Mouse (Mus musculus) CH12.LX (cell line): ENCODE results near the gene Ralb. TPM values are rescaled to one million over a fixed set of nuclear protein-coding genes. Genes with fewer than 3 reads are reported as not detected.

Experiments
- DNase-seq: peaks from one replicate; pipeline ENCODE4 v3.0.0-alpha.2; 2013; ENCODE audit errors: extremely low read depth
- H3K27ac ChIP-seq: 2 replicates; pipeline ENCODE4 v1.5.1; 2012; ENCODE audit warnings: low read depth, mild to moderate bottlenecking, control low read depth, moderate library complexity; ENCODE audit not compliant: insufficient read depth
- H3K27me3 ChIP-seq: replicated peaks from 2 replicates; pipeline ENCODE3; 2012; ENCODE audit warnings: inconsistent platforms
- H3K36me3 ChIP-seq, 2 experiments: replicated peaks in 1 of 2; 2 replicates each; pipeline versions ENCODE3 to v1.6.1; 2012; ENCODE audit warnings: inconsistent platforms in 1 of 2, low read length in 1 of 2, mild to moderate bottlenecking in 1 of 2, mixed read lengths in 1 of 2, moderate library complexity in 1 of 2; ENCODE audit not compliant: control insufficient read depth in 1 of 2, insufficient read depth in 1 of 2
- H3K4me1 ChIP-seq, 2 experiments: 2 replicates each; pipeline ENCODE4 v1.6.1; 2012; ENCODE audit warnings: inconsistent platforms in 1 of 2, moderate library complexity in 1 of 2; ENCODE audit not compliant: insufficient read depth in 2 of 2, control insufficient read depth in 1 of 2
- H3K4me2 ChIP-seq: 2 replicates; pipeline ENCODE4 v1.6.1; 2012; ENCODE audit warnings: low read depth, mild to moderate bottlenecking, control low read depth; ENCODE audit not compliant: poor library complexity, insufficient read depth, severe bottlenecking
- H3K4me3 ChIP-seq, 3 experiments: fragments of 150-350 bp in 1 of 3; sonication (generic) in 1 of 3; replicated peaks in 1 of 3; 2 replicates each; pipeline versions ENCODE3 to v1.5.1; 2011 to 2012; ENCODE audit warnings: low read depth in 2 of 3, low read length in 2 of 3, mild to moderate bottlenecking in 2 of 3, moderate library complexity in 2 of 3, control low read depth in 1 of 3, improper control_type of control experiment in 1 of 3, inconsistent platforms in 1 of 3, mixed read lengths in 1 of 3; ENCODE audit not compliant: poor library complexity in 1 of 3
- H3K79me2 ChIP-seq: replicated peaks from 2 replicates; pipeline ENCODE4 v1.6.1; 2012; ENCODE audit warnings: mild to moderate bottlenecking, moderate library complexity; ENCODE audit not compliant: control insufficient read depth, poor library complexity, insufficient read depth, severe bottlenecking; ENCODE audit errors: extremely low read depth
- H3K9ac ChIP-seq: 2 replicates; pipeline ENCODE4 v1.6.1; 2012; ENCODE audit warnings: low read depth, mild to moderate bottlenecking, control low read depth, moderate library complexity; ENCODE audit not compliant: insufficient read depth
- H3K9me3 ChIP-seq: replicated peaks from 2 replicates; pipeline ENCODE3; 2012; ENCODE audit warnings: low read length, inconsistent platforms, mixed read lengths
- CHD2 ChIP-seq: IDR thresholded peaks from 2 replicates; pipeline ENCODE4 v1.6.1; 2011; ENCODE audit warnings: low read length, improper control_type of control experiment
- ELF1 ChIP-seq: IDR thresholded peaks from 2 replicates; pipeline ENCODE4 v1.6.1; 2014; ENCODE audit warnings: low read depth, mild to moderate bottlenecking, inconsistent platforms, low read length, improper control_type of control experiment
- EP300 ChIP-seq: IDR thresholded peaks from 2 replicates; pipeline ENCODE4 v1.6.1; 2011; ENCODE audit warnings: low read length, improper control_type of control experiment
- GABPA ChIP-seq: IDR thresholded peaks from 2 replicates; pipeline ENCODE4 v1.6.1; 2012; ENCODE audit warnings: low read depth, low read length, improper control_type of control experiment, inconsistent platforms; ENCODE audit not compliant: insufficient replicate concordance
- HCFC1 ChIP-seq: IDR thresholded peaks from 2 replicates; pipeline ENCODE4 v1.6.1; 2012; ENCODE audit warnings: low read depth, mild to moderate bottlenecking, inconsistent platforms, low read length, improper control_type of control experiment
- IRF4 ChIP-seq: IDR thresholded peaks from 2 replicates; pipeline ENCODE4 v1.6.1; 2014; ENCODE audit warnings: low read depth, mild to moderate bottlenecking, inconsistent platforms, low read length, improper control_type of control experiment
- JUND ChIP-seq: conservative IDR thresholded peaks from 2 replicates; pipeline ENCODE4 v1.6.1; 2011; ENCODE audit warnings: low read depth, low read length, improper control_type of control experiment
- KAT2A ChIP-seq: IDR thresholded peaks from 2 replicates; pipeline ENCODE4 v1.6.1; 2012; ENCODE audit warnings: low read length, improper control_type of control experiment, inconsistent platforms; ENCODE audit not compliant: insufficient replicate concordance
- MAFK ChIP-seq: IDR thresholded peaks from 2 replicates; pipeline ENCODE4 v1.6.1; 2011; ENCODE audit warnings: low read length, improper control_type of control experiment; ENCODE audit not compliant: insufficient replicate concordance
- MYC ChIP-seq: IDR thresholded peaks from 2 replicates; pipeline ENCODE4 v1.6.1; 2011; ENCODE audit warnings: low read depth, mild to moderate bottlenecking, improper control_type of control experiment, low read length
- NELFE ChIP-seq: IDR thresholded peaks from 2 replicates; pipeline ENCODE4 v1.6.1; 2011; ENCODE audit warnings: low read depth, low read length, improper control_type of control experiment
- POLR2A ChIP-seq: IDR thresholded peaks from 2 replicates; pipeline ENCODE4 v1.6.1; 2011; ENCODE audit warnings: low read depth, mild to moderate bottlenecking, improper control_type of control experiment, low read length
- RAD21 ChIP-seq: IDR thresholded peaks from 2 replicates; pipeline ENCODE4 v1.6.1; 2011; ENCODE audit warnings: low read depth, mild to moderate bottlenecking, low read length, improper control_type of control experiment, moderate library complexity
- SMC3 ChIP-seq: IDR thresholded peaks from 2 replicates; pipeline ENCODE4 v1.6.1; 2011; ENCODE audit warnings: low read depth, low read length, improper control_type of control experiment
- USF1 ChIP-seq: IDR thresholded peaks from 2 replicates; pipeline ENCODE4 v1.6.1; 2014; ENCODE audit warnings: low read depth, mild to moderate bottlenecking, inconsistent platforms, low read length, improper control_type of control experiment
- ZMIZ1 ChIP-seq: IDR thresholded peaks from 2 replicates; pipeline ENCODE4 v1.6.1; 2012; ENCODE audit warnings: low read depth, mild to moderate bottlenecking, inconsistent platforms, low read length, improper control_type of control experiment
- ZNF384 ChIP-seq: IDR thresholded peaks from 2 replicates; pipeline ENCODE4 v1.6.1; 2012; ENCODE audit warnings: low read depth, low read length, improper control_type of control experiment, inconsistent platforms
- dilution Hi-C: fragments of 300-500 bp; cut with MboI; formaldehyde crosslinking; loops from 2 replicates; pipeline ENCODE4 v1.14.3; 2020; ENCODE audit warnings: low sequenced_read_pairs; ENCODE audit not compliant: extremely low pct_unique_long_range_greater_than_20kb, extremely low pct_ligation_motif_present
- in situ Hi-C: fragments of 300-500 bp; cut with MboI; formaldehyde crosslinking; loops from 3 replicates; pipeline ENCODE4 v1.14.3; 2019; ENCODE audit warnings: low sequenced_read_pairs, low pct_ligation_motif_present, low pct_unique_long_range_greater_than_20kb, mixed read lengths
- polyA plus RNA-seq: library from polyadenylated mRNA; unstranded; fragments of >175 nt; gene quantifications from 2 replicates; pipeline ENCODE4 v1.2.1, GENCODE M21; 2012; ENCODE audit warnings: low read depth; ENCODE audit not compliant: insufficient read length
- total RNA-seq, 2 experiments: library from RNA; depleted of rRNA; stranded (reverse); fragments of 300-350 nt in 1 of 2; fragments of >200 nt in 1 of 2; gene quantifications; 2 replicates each; pipeline ENCODE4 v1.2.3; 2012 to 2014

Gene Ralb
- total and polyA plus RNA-seq, 3 experiments = 18.2 to 28.7 (median 22.9) TPM

- in situ Hi-C loops = no loop called here
- no peak overlapping the region for H3K27ac ChIP-seq
- H3K27me3 ChIP-seq = peaks cover 29% of the 10 kb centered on the region
- dilution Hi-C loops = no loop called here
- H3K9me3 ChIP-seq = peaks cover 4% of the 10 kb centered on the region
- H3K4me2 ChIP-seq = no peak overlapping the region
- no peaks in the 10 kb centered on the region for H3K36me3 ChIP-seq
- H3K79me2 ChIP-seq = no peaks in the 10 kb centered on the region
- TF ChIP-seq JUND (no peak), CHD2 (no peak), ZNF384 (no peak), ZMIZ1 (no peak), EP300 (no peak), MYC (no peak), ELF1 (no peak), IRF4 (no peak), SMC3 (no peak), NELFE (no peak), KAT2A (no peak), RAD21 (no peak)
- no peak for DNase-seq
- no peak overlapping the region for H3K9ac ChIP-seq
- H3K4me1 ChIP-seq = no peaks in the 10 kb centered on the region
- no peak overlapping the region for H3K4me3 ChIP-seq
Measured at GRCm38 (mm10) chr1:119510857-119511256, 6.3 kb upstream of the Ralb start.

GRCm38 (mm10) chr1:119510409-119510808, 5.8 kb upstream of the Ralb start:
- H3K4me1 ChIP-seq = no peaks in the 10 kb centered on the region
- peaks cover 29% of the 10 kb centered on the region for H3K27me3 ChIP-seq
- no peak overlapping the region for H3K4me2 ChIP-seq
- peaks cover 4% of the 10 kb centered on the region for H3K9me3 ChIP-seq
- TF ChIP-seq USF1 (no peak), HCFC1 (no peak), MAFK (no peak), POLR2A (no peak), GABPA (no peak)
- TF ChIP-seq, all 38 proteins: peak for 0
- Histone ChIP-seq H3K4me3 (no peak overlapping the region), H3K27ac (no peak overlapping the region), H3K36me3 (no peaks in the 10 kb centered on the region), H3K9ac (no peak overlapping the region), H3K79me2 (no peaks in the 10 kb centered on the region)
- DNase-seq = no peak
- dilution Hi-C loops = no loop called here
- in situ Hi-C loops = no loop called here
